Mouse (Mus musculus) hindbrain, embryonic 11.5 days (tissue): ENCODE results near the gene Hoxb1. TPM values are rescaled to one million over a fixed set of nuclear protein-coding genes. Genes with fewer than 3 reads are reported as not detected.
A peak's percentile ranks its signal among the peaks of the same experiment; 100 is the strongest.

ENCODE experiments used
- ATAC-seq: fragments of 200-750 bp; cut with Nextera tagmentation; 2 replicates; pipeline ENCODE4 v1.8.0; 2017; ENCODE audit warnings: mild to moderate bottlenecking, moderate TSS enrichment, moderate library complexity; ENCODE audit not compliant: low FRiP score
- DNase-seq: peaks from one replicate; pipeline ENCODE4 v3.0.0-alpha.2; 2015; ENCODE audit warnings: low spot score
- H3K27ac ChIP-seq: fragments of 300-500 bp; sonication (generic); 2 replicates; pipeline ENCODE4 v1.5.1; 2014; ENCODE audit warnings: mild to moderate bottlenecking, low read depth, low read length
- H3K27me3 ChIP-seq: fragments of 300-500 bp; sonication (generic); 2 replicates; pipeline ENCODE4 v1.6.1; 2014; ENCODE audit warnings: mild to moderate bottlenecking, low read length, moderate library complexity, mixed read lengths; ENCODE audit not compliant: control insufficient read depth, insufficient read depth
- H3K36me3 ChIP-seq: fragments of 300-500 bp; sonication (generic); 2 replicates; pipeline ENCODE4 v1.6.1; 2014; ENCODE audit warnings: mild to moderate bottlenecking, low read length, moderate library complexity, mixed read lengths; ENCODE audit not compliant: control insufficient read depth, insufficient read depth
- H3K4me1 ChIP-seq: fragments of 300-500 bp; sonication (generic); replicated peaks from 2 replicates; pipeline ENCODE4 v1.6.1; 2014; ENCODE audit warnings: low read length, mixed read lengths; ENCODE audit not compliant: control insufficient read depth, insufficient read depth
- H3K4me2 ChIP-seq: fragments of 300-500 bp; sonication (generic); replicated peaks from 2 replicates; pipeline ENCODE4 v1.6.1; 2014; ENCODE audit warnings: mild to moderate bottlenecking, low read depth, low read length
- H3K4me3 ChIP-seq: fragments of 300-500 bp; sonication (generic); 2 replicates; pipeline ENCODE4 v1.5.1; 2014; ENCODE audit warnings: low read depth, low read length
- H3K9ac ChIP-seq: fragments of 300-500 bp; sonication (generic); 2 replicates; pipeline ENCODE4 v1.6.1; 2014; ENCODE audit warnings: low read depth, low read length
- H3K9me3 ChIP-seq: fragments of 300-500 bp; sonication (generic); 2 replicates; pipeline ENCODE4 v1.6.1; 2016; ENCODE audit warnings: low read length; ENCODE audit not compliant: control insufficient read depth
- WGBS: fragments of 180-500 bp; shearing (Covaris S2); extraction: QIAGEN DNeasy Blood & Tissue Kit; methylation state at CpG from one replicate; pipeline ENCODE4 v1.1.7; 2014; 5-methylcytosine and 5-hydroxymethylcytosine counted together
- polyA plus RNA-seq: library from polyadenylated mRNA; unstranded; fragments of >200 nt; fragmentation: Nextera tagmentation; extraction: Ambion mirVana; gene quantifications from 2 replicates; pipeline ENCODE4 v1.2.1, GENCODE M21; 2014

Hoxb1 gene
- polyA plus RNA-seq, 1 experiment from 2014 or later, result 7.3 TPM

- peak overlapping the region; percentile 56 for H3K4me3 ChIP-seq
- DNase-seq, result no peak
- 7% methylated on average over 8 of the region's 8 CpGs for WGBS
- H3K4me2 ChIP-seq, result peak overlapping the region; percentile 79
- no peaks in the 10 kb centered on the region for H3K36me3 ChIP-seq
- no peak for ATAC-seq
- H3K27ac ChIP-seq, result peak overlapping the region; percentile 98
- H3K27me3 ChIP-seq, result peaks cover 87% of the 10 kb centered on the region
- H3K9me3 ChIP-seq, result no peaks in the 10 kb centered on the region
- H3K9ac ChIP-seq, result peak overlapping the region; percentile 95
- H3K4me1 ChIP-seq, result no peaks in the 10 kb centered on the region; the same call in 1 of the 2 replicates
These were observed 36.9 kb upstream of the Hoxb1 start for GRCm38 (mm10) chr11:96328605-96329004.

- H3K4me2 ChIP-seq, result peak overlapping the region; percentile 79
- WGBS, result 2% methylated on average over 8 of the region's 8 CpGs
- peak overlapping the region; percentile 96 for H3K9ac ChIP-seq
- no peaks in the 10 kb centered on the region; the same call in 1 of the 2 replicates for H3K4me1 ChIP-seq
- peak overlapping the region; percentile 98 for H3K27ac ChIP-seq
- ATAC-seq, result no peak
- H3K27me3 ChIP-seq, result peaks cover 89% of the 10 kb centered on the region
- no peaks in the 10 kb centered on the region for H3K36me3 ChIP-seq
- peak; percentile 64 for DNase-seq
- no peaks in the 10 kb centered on the region for H3K9me3 ChIP-seq
- H3K4me3 ChIP-seq, result peak overlapping the region; percentile 56
These were observed 33.4 kb upstream of the Hoxb1 start for GRCm38 (mm10) chr11:96332105-96332504.

DNA sequence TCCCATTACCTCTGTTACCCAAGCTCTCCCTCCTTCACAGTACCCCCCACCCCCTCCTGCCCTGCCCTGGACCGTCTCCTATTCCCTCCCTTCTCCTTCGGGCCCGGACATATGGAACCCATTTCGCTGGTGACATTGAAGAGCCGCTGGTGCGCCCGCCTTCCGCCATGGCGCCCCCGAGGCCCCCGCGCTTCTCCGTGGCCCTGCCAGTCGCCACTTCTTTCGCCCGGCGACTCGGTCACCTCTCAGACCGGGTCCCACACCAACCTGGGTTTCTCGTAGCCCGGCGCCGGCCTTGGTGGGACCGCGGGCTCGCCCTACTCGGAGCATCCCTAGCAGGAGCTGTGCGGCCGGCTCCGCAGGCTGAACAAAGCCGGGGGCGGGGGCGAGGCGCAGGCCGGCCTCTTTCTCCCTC, 32.9 kb upstream of the Hoxb1 start:
- H3K4me1 ChIP-seq, result no peaks in the 10 kb centered on the region; the same call in 1 of the 2 replicates
- H3K4me2 ChIP-seq, result peak overlapping the region; percentile 79
- no peaks in the 10 kb centered on the region for H3K9me3 ChIP-seq
- ATAC-seq (no peak), DNase-seq (peak; percentile 57)
- H3K9ac ChIP-seq, result peak overlapping the region; percentile 96
- H3K36me3 ChIP-seq, result no peaks in the 10 kb centered on the region
- 2% methylated on average over 35 of the region's 35 CpGs for WGBS
- H3K4me3 ChIP-seq, result peak overlapping the region; percentile 56
- H3K27ac ChIP-seq, result peak overlapping the region; percentile 98
- peaks cover 87% of the 10 kb centered on the region for H3K27me3 ChIP-seq

DNA sequence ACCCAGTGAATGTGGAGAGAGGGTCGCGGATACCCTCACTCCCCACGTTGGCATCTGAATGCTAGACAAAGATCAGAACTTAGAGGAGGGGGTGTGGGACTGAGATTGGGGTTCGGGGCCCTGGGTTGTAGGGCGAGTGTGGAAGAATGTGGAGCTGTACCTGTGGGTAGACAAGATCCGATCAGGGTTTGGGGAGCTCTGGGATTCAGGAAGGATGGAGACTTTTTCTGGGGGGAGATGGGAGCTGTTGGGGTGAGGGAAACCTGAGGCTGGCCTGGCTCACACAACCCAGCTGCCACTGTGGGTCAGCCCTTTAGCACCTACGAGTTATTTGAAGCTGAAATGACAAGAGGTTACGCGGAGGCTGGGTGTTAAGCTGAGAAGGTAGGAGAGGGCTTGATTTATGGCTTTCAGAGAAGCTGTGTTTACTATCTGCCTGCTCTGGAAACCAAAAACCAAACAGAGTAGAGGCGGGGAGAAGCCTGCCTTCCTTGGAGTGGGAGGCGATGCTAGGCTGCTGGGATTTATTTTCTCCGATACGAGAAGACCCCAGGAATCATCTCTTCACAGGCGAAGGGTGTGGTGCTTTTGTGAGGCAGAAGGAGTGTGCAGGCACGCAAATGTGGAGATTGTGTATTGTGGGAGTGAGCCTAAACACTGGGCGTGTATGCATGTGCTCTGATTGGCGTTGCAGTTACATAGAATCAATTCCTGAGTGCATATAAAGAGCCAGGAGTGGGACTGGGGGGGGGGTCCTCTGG, 32.1 kb upstream of the Hoxb1 start:
- DNase-seq (peak; percentile 54), ATAC-seq (no peak)
- Histone ChIP-seq H3K4me1 (no peaks in the 10 kb centered on the region; the same call in 1 of the 2 replicates), H3K27ac (peak overlapping the region; percentile 98), H3K27me3 (peaks cover 90% of the 10 kb centered on the region), H3K9ac (peak overlapping the region; percentile 96), H3K36me3 (no peaks in the 10 kb centered on the region), H3K9me3 (no peaks in the 10 kb centered on the region), H3K4me2 (peak overlapping the region; percentile 79), H3K4me3 (peak overlapping the region; percentile 56)
- 1% methylated on average over 17 of the region's 17 CpGs for WGBS

GRCm38 (mm10) chr11:96334002-96334364, 31.6 kb upstream of the Hoxb1 start:
- 0% methylated on average over 2 of the region's 2 CpGs for WGBS
- H3K4me1 ChIP-seq, result no peaks in the 10 kb centered on the region; the same call in 1 of the 2 replicates
- peak overlapping the region; percentile 98 for H3K27ac ChIP-seq
- DNase-seq (no peak), ATAC-seq (no peak)
- peak overlapping the region; percentile 96 for H3K9ac ChIP-seq
- H3K27me3 ChIP-seq, result peaks cover 90% of the 10 kb centered on the region
- H3K4me3 ChIP-seq, result peak overlapping the region; percentile 56
- no peaks in the 10 kb centered on the region for H3K36me3 ChIP-seq
- H3K4me2 ChIP-seq, result peak overlapping the region; percentile 79
- no peaks in the 10 kb centered on the region for H3K9me3 ChIP-seq

DNA sequence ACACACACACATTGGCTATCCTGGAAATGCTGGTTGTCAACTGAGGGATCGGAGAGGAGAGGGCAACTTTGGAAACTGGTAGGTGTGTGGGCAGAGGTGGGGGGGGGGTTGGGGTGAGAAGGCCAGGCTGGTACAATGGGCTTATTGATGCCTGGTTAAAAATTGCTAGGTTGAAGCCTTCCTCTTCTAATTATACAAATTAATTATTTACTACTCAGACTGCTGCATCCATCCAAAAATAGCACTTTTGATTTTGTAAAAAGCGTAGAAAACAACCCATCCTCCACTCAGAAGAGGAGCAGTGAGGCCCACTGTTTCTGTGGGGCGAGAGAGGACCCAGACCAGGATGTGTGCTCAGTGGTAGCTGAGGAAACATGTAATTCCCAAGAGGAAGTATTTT, 30.6 kb upstream of the Hoxb1 start:
- H3K4me3 ChIP-seq, result peak overlapping the region; percentile 56
- ATAC-seq, result no peak
- no peaks in the 10 kb centered on the region for H3K9me3 ChIP-seq
- H3K9ac ChIP-seq, result peak overlapping the region; percentile 96
- H3K4me2 ChIP-seq, result peak overlapping the region; percentile 79
- peaks cover 90% of the 10 kb centered on the region for H3K27me3 ChIP-seq
- WGBS, result 8% methylated on average over 3 of the region's 3 CpGs
- H3K4me1 ChIP-seq, result no peaks in the 10 kb centered on the region; the same call in none of the 2 replicates
- no peak for DNase-seq
- H3K36me3 ChIP-seq, result no peaks in the 10 kb centered on the region
- H3K27ac ChIP-seq, result peak overlapping the region; percentile 98

- 4% methylated on average over 2 of the region's 2 CpGs for WGBS
- Histone ChIP-seq H3K9ac (peak overlapping the region; percentile 75), H3K9me3 (no peaks in the 10 kb centered on the region), H3K27me3 (peaks cover 81% of the 10 kb centered on the region), H3K4me3 (peak overlapping the region; percentile 56), H3K4me2 (peak overlapping the region; percentile 79), H3K4me1 (no peaks in the 10 kb centered on the region; the same call in 1 of the 2 replicates), H3K27ac (peak overlapping the region; percentile 98), H3K36me3 (no peaks in the 10 kb centered on the region)
- DNase-seq (no peak), ATAC-seq (peak; percentile 17; the same call in 1 of the 2 replicates)
These were observed 29.0 kb upstream of the Hoxb1 start for GRCm38 (mm10) chr11:96336597-96336996.

DNA sequence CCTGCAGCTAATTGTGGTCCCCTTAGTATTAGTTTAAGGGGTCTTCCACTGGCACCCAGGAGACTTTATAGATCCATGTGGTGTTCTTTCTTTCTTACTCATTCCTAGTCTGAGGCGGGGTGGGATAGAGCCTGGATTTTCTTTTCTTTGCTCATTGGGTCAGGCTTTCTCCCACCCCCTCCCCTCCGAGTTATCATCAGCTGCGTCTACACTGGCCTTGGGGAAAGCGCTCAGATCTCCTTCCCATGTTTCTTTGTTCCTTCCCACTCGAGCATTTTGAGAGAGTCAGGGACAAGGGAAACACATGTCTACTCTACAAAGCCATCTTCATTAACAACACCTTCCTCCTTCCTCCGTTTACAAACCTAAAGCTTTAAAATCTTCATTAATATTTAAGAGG, 28.5 kb upstream of the Hoxb1 start:
- Histone ChIP-seq H3K4me3 (peak overlapping the region; percentile 56), H3K4me1 (no peaks in the 10 kb centered on the region; the same call in 1 of the 2 replicates), H3K36me3 (no peaks in the 10 kb centered on the region), H3K9me3 (no peaks in the 10 kb centered on the region), H3K9ac (peak overlapping the region; percentile 75), H3K27ac (peak overlapping the region; percentile 98), H3K4me2 (peak overlapping the region; percentile 79), H3K27me3 (peaks cover 81% of the 10 kb centered on the region)
- DNase-seq (no peak), ATAC-seq (no peak)
- 2% methylated on average over 6 of the region's 6 CpGs for WGBS
